Mouse (Mus musculus) 416B (cell line): ENCODE measurements at regions not wholly inside any gene's neighbourhood (a gene's known extent, or its start where the extent isn't known, plus 50 kb on each side); places are given as distances from the start of the nearest gene placed in this dataset.
A peak's percentile ranks its signal among the peaks of the same experiment; 100 is the strongest.

ENCODE experiments used
- DNase-seq: peaks from one replicate; pipeline ENCODE4 v3.0.0; 2011; ENCODE audit warnings: low read depth

- no peak for DNase-seq
These were observed 191.7 kb upstream of the Prickle1 start for GRCm38 (mm10) chr15:93787361-93787760.

GRCm38 (mm10) chr15:93785846-93786412 lies 190.2 kb upstream of the Prickle1 start:
- peak; percentile 34 for DNase-seq

GRCm38 (mm10) chr15:93783736-93784135 lies 188.0 kb upstream of the Prickle1 start:
- DNase-seq, result no peak

- DNase-seq, result no peak
These were observed 179.6 kb upstream of the Prickle1 start for GRCm38 (mm10) chr15:93775199-93775745.

- no peak for DNase-seq
These were observed 178.6 kb upstream of the Prickle1 start for GRCm38 (mm10) chr15:93774340-93774739.

- no peak for DNase-seq
These were observed 171.3 kb upstream of the Prickle1 start for GRCm38 (mm10) chr15:93766981-93767380.

GRCm38 (mm10) chr15:93763047-93763446 lies 167.4 kb upstream of the Prickle1 start:
- DNase-seq, result no peak

DNA sequence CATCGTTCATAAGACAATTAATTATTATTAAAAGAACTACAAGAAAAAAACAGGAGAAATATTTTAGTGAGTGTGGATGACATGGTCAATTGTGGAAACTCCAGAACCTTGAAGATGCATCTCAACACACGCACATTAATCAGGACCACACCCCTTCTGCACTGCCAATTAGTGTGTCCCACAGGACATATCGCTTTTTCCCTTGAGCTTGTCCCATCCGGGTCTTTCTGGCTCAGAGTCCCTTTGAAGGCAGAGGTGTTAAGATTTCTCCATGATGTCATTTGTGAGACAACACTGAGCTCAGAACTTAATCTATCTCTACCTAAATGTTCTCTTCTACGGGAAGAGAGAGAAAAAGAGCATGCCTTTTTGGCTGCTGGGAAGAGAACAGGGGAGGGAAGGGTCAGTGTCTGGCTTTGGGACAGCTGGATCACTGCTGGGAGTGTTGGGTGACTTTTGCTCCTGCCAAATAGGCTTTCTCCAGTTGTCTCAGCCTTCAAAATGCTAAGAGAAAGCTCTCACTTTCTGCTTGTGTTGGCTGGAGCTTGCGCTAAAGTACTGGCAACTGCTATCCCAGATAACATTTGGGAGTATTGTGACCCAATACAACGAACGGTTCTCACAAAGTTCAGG lies 162.6 kb upstream of the Prickle1 start:
- DNase-seq, result no peak

DNA sequence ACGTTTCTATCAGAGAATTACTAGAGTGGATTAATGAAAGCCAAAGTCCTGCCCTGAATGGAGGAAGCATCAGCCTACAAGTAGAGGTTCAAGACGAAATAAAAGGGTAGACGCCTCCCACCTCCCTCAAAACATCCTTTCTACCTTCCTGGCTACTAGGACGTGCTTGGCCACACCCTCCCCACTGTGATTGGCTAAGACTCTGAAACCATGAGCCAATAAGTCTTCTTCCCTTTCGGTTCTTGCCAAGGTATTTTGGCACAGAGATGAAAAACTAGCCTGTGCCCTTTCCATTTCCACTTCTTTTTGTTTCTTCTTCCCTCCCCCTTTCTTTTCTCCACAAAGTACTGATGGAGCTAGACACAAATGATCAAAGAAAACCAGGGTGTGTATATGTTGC lies 160.3 kb upstream of the Prickle1 start:
- DNase-seq, result no peak

DNA sequence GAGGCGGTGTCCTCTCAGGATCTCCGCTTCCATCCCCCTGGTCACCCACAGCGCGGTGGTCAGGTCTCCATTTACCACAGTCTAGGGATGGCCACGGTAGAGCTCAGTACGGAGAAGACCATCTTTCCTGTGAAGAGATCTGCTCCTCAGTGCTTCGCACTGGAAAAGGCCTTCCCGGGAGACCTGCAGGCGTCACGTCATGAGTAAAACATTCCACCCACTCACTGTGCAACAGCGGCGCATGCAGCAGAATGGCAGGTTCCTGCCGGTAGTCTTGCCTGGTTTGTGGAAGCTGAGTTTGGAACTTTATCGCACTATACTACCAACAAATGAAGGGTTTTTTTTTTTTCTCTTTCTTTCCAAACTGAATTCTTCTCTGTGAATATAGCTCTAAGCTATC lies 156.1 kb upstream of the Prickle1 start:
- no peak for DNase-seq

GRCm38 (mm10) chr15:93750953-93751352 lies 155.3 kb upstream of the Prickle1 start:
- DNase-seq, result peak; percentile 94

- DNase-seq, result peak; percentile 97
These were observed 148.7 kb upstream of the Prickle1 start for GRCm38 (mm10) chr15:93744191-93744945.

GRCm38 (mm10) chr15:93733731-93734510 lies 138.2 kb upstream of the Prickle1 start:
- no peak for DNase-seq

GRCm38 (mm10) chr15:93732825-93733224 lies 137.1 kb upstream of the Prickle1 start:
- no peak for DNase-seq

DNA sequence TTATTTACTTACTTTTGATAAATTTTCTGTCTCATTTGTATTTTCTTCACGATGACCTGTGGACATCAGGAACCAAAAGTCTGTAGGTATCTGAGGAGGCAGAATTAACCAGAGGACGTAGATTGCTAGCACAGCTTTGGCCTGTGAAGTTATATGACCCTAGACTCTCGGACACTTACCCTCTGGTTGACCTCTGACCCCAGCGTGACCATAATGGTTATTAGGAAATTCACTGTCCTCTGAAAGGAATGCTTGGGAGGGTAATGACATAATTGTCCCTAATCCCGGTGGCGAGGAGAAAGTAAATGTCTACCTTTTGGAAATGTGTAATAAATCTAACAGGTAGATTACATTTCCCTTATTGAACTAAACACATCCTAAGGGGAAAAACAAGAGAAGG lies 135.5 kb upstream of the Prickle1 start:
- DNase-seq, result no peak

- peak; percentile 60 for DNase-seq
These were observed 119.8 kb upstream of the Prickle1 start for GRCm38 (mm10) chr15:93715443-93715842.

DNA sequence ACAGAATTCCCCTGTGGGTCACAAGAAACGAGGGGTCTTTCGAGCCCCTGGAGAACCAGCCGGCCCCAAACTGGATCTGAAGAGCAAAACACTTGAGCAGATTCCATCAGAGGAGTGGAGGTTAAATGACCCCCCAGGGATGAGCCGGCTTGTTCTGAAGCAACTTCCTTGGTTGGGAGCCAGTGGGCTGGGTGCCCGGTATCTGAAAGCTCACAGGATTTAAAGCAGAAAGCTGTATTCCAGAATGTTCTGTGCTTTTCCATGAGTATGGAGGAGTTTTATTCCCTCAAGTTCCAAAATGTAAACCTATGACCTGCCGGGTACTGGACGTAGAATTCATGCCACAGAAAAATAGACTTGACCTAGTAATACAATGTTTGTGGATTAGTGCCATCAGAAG lies 117.7 kb upstream of the Prickle1 start:
- DNase-seq, result no peak

- peak; percentile 8 for DNase-seq
These were observed 116.9 kb upstream of the Prickle1 start for GRCm38 (mm10) chr15:93712594-93712993.

- DNase-seq, result no peak
These were observed 115.6 kb upstream of the Prickle1 start for GRCm38 (mm10) chr15:93711150-93711784.

DNA sequence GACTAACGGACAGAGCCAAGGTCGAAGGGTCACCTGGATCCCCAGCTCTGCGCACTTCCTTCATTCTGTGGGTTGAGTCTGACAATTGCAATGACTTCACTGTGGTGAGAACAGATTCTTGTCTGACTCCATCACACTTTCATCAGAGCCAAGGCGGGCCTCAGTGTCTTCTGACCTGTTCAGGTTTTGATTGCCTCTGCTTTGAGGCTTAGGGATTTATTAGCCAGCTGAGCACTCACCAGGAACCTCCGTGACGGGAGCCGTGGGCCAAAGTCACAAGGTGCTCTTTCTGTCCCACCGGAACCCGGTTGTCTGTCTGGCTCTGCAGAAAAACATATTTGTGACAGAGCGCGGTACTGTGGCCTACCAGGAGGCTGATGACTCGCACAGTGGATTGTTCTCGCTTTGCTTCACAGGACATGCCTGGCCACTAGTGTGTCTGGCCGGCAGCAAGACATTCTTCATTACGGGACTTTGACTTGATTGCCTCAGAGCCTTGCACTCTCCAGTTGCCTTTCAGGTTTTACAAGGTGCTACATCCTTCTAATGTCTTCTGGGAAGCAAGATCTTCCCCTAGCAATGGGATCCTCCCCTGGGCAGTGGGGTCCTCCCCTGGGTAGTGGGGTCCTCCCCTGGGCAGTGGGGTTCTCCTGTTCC lies 114.9 kb upstream of the Prickle1 start:
- DNase-seq, result no peak

- no peak for DNase-seq
These were observed 110.8 kb upstream of the Prickle1 start for GRCm38 (mm10) chr15:93706366-93706930.
